Mouse (Mus musculus) monocyte, adult 5-6 weeks (primary cell): Measurements from ENCODE around the gene Irf1. TPM values are rescaled to one million over a fixed set of nuclear protein-coding genes. Genes with fewer than 3 reads are reported as not detected.

ENCODE experiments used
- ATAC-seq: fragments of 153-309, 156-312 bp; replicated peaks from 2 replicates; pipeline ENCODE4 v1.8.0; 2017; ENCODE audit warnings: mild to moderate bottlenecking; ENCODE audit not compliant: low TSS enrichment, insufficient number of reproducible peaks, severe bottlenecking, poor library complexity, low FRiP score
- total RNA-seq: library from RNA; stranded (forward); fragments of 200-1000, 200-491, 200-594 nt; gene quantifications from 3 replicates; pipeline ENCODE4 v1.2.3, GENCODE M21; 2017

Irf1 gene
- total RNA-seq = 300 to 388 TPM (median 378 TPM) in 3 replicates

- ATAC-seq = peak; percentile 77
Measured at GRCm38 (mm10) chr11:53769760-53770124, at the start of gene Irf1. Gene Irf1 (plus strand): TSS chr11:53770014.

- no peak for ATAC-seq
Measured at GRCm38 (mm10) chr11:53720715-53721114, 49.1 kb upstream of the Irf1 start, which contains the start of gene Il5. Gene Il5 (plus strand): TSS chr11:53720794.

GRCm38 (mm10) chr11:53731457-53731856, 38.4 kb upstream of the Irf1 start:
- no peak for ATAC-seq

GRCm38 (mm10) chr11:53732244-53732643, 37.6 kb upstream of the Irf1 start:
- ATAC-seq = no peak

- no peak for ATAC-seq
Measured at GRCm38 (mm10) chr11:53733824-53734223, 36.0 kb upstream of the Irf1 start.

- no peak for ATAC-seq
Measured at GRCm38 (mm10) chr11:53734431-53734830, 35.4 kb upstream of the Irf1 start.

- ATAC-seq = no peak
Measured at GRCm38 (mm10) chr11:53734970-53735681, 34.7 kb upstream of the Irf1 start.

GRCm38 (mm10) chr11:53735682-53736245, 34.0 kb upstream of the Irf1 start:
- ATAC-seq = peak; percentile 92

GRCm38 (mm10) chr11:53736771-53737572, 32.8 kb upstream of the Irf1 start:
- peak; percentile 74 for ATAC-seq

- peak; percentile 62 for ATAC-seq
Measured at GRCm38 (mm10) chr11:53737573-53737946, 32.3 kb upstream of the Irf1 start.

GRCm38 (mm10) chr11:53742353-53742752, 27.5 kb upstream of the Irf1 start:
- no peak for ATAC-seq

GRCm38 (mm10) chr11:53745260-53745659, 24.6 kb upstream of the Irf1 start:
- no peak for ATAC-seq

- no peak for ATAC-seq
Measured at GRCm38 (mm10) chr11:53747985-53748384, 21.8 kb upstream of the Irf1 start.

- ATAC-seq = peak; percentile 94
Measured at GRCm38 (mm10) chr11:53748614-53749013, 21.2 kb upstream of the Irf1 start.

- no peak for ATAC-seq
Measured at GRCm38 (mm10) chr11:53749306-53749705, 20.5 kb upstream of the Irf1 start.

- no peak for ATAC-seq
Measured at GRCm38 (mm10) chr11:53749716-53750352, 20.0 kb upstream of the Irf1 start.

GRCm38 (mm10) chr11:53755011-53755595, 14.7 kb upstream of the Irf1 start:
- ATAC-seq = no peak

- ATAC-seq = no peak
Measured at GRCm38 (mm10) chr11:53757612-53758011, 12.2 kb upstream of the Irf1 start.

- 0 out of 2 replicates have a peak, but pooled peaks have one; percentile 27 for ATAC-seq
Measured at GRCm38 (mm10) chr11:53758033-53758432, 11.8 kb upstream of the Irf1 start.
